Mouse (Mus musculus): Measurements from ENCODE around the gene Aqp1.

Gene Aqp1

GRCm38 (mm10) chr6:55357636-55358031 lies 21.4 kb downstream of the Aqp1 start:
- DNase-seq, result no peak

- DNase-seq, result no peak
These were observed 22.5 kb downstream of the Aqp1 start for GRCm38 (mm10) chr6:55358731-55359143.

GRCm38 (mm10) chr6:55362663-55363062 lies 26.4 kb downstream of the Aqp1 start:
- no peak for DNase-seq

- no peak for DNase-seq
These were observed 30.9 kb downstream of the Aqp1 start for GRCm38 (mm10) chr6:55367126-55367525.

- no peak for DNase-seq
These were observed 34.6 kb downstream of the Aqp1 start for GRCm38 (mm10) chr6:55370831-55371230.

GRCm38 (mm10) chr6:55376076-55376475 lies 39.8 kb downstream of the Aqp1 start, which contains the start of gene Ghrhr:
Gene Ghrhr (plus strand): TSS chr6:55376295.
- no peak for DNase-seq

- no peak for DNase-seq
These were observed 40.3 kb downstream of the Aqp1 start for GRCm38 (mm10) chr6:55376511-55376910.

- DNase-seq, result no peak
These were observed 41.2 kb downstream of the Aqp1 start for GRCm38 (mm10) chr6:55377461-55377860.

- peak; percentile 72 for DNase-seq
These were observed 43.6 kb downstream of the Aqp1 start for GRCm38 (mm10) chr6:55379641-55380335.

- DNase-seq, result no peak
These were observed 45.7 kb downstream of the Aqp1 start for GRCm38 (mm10) chr6:55381966-55382365.

GRCm38 (mm10) chr6:55383897-55384296 lies 47.7 kb downstream of the Aqp1 start:
- peak; percentile 47 for DNase-seq

GRCm38 (mm10) chr6:55384356-55384951 lies 48.2 kb downstream of the Aqp1 start:
- DNase-seq, result no peak

- no peak for DNase-seq
These were observed 52.4 kb downstream of the Aqp1 start for GRCm38 (mm10) chr6:55388546-55389169.

GRCm38 (mm10) chr6:55389321-55389720 lies 53.1 kb downstream of the Aqp1 start:
- no peak for DNase-seq

GRCm38 (mm10) chr6:55391814-55392213 lies 55.6 kb downstream of the Aqp1 start:
- no peak for DNase-seq

GRCm38 (mm10) chr6:55392453-55392852 lies 56.2 kb downstream of the Aqp1 start:
- DNase-seq, result peak; percentile 88

GRCm38 (mm10) chr6:55394854-55395253 lies 58.6 kb downstream of the Aqp1 start:
- DNase-seq, result peak; percentile 52

- DNase-seq, result no peak
These were observed 59.9 kb downstream of the Aqp1 start for GRCm38 (mm10) chr6:55396176-55396575.

- peak; percentile 59 for DNase-seq
These were observed 60.4 kb downstream of the Aqp1 start for GRCm38 (mm10) chr6:55396622-55397041.
